Mouse (Mus musculus) heart, adult 10 weeks (tissue): Measurements from ENCODE around the gene Gm20425. TPM values are rescaled to one million over a fixed set of nuclear protein-coding genes. Genes with fewer than 3 reads are reported as not detected.

Source experiments
- polyA plus RNA-seq: library from polyadenylated mRNA; stranded (reverse); fragments of 350-450 nt; fragmentation: Illumina TruSeq; extraction: RNeasy Lipid Tissue Mini Kit (QIAGEN cat#74804); gene quantifications from one replicate; pipeline ENCODE4 v1.2.3, GENCODE M21; 2014; ENCODE audit warnings: low read depth, low replicate concordance

Gm20425 gene
- polyA plus RNA-seq = not detected

GRCm38 (mm10) chr9:103230151-103230951, at the start of gene Gm20425, which contains the start of gene Trf:
TSS of gene Gm20425 (minus strand) at chr9:103230307.
TSS of gene Trf (minus strand) at chr9:103230444.

DNA sequence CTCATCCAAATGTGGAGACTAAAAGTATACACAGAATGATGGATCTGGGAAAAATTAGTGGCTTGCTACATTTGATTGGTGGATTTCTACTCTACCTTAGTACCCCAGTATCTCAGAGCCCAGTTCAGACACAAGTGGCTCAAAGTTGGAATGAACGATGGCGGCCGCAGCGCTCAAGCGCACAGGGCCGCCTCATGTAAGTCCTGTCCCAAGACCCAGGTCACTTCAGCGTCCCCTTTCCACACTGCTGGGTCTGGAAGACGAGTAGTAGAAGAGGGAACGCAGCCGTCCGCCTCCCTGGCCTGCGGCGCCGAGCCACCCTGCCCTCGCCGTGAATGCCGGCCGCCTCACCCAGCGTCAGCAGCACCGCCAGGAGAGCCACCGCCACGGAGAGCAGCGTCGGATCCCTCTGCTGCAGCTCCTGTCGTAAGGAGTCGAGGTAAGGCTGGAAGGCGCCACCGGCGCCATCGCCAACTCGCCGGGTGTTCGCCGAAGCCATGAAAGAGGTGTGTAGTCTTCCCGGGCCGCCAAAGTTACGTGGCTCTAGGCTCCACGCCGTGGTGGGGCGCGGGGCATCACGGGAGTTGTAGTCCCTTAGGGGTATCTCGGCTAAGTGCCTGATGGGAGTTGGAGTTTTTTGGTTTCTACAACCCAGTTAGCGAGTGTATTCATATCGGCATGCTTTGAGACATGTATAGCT, 28.4 kb downstream of the Gm20425 start, which contains the start of gene Srprb:
Gene Srprb (minus strand): TSS at position 577 of the 700 bp plus-strand sequence.

Other genes with a start within 250 kb of the Gm20425 start
- gene Slco2a1, start 241.6 kb downstream of the Gm20425 start, polyA plus RNA-seq = 2.3 TPM
- 12.3 TPM for gene Rab6b, start 118.5 kb downstream of the Gm20425 start, polyA plus RNA-seq
- 31.6 TPM for gene Srprb, start 28.2 kb downstream of the Gm20425 start, polyA plus RNA-seq
- gene Trf, start 137 bp upstream of the Gm20425 start, polyA plus RNA-seq = 65.6 TPM
- 0.24 TPM for gene 1300017J02Rik, start 74.8 kb upstream of the Gm20425 start, polyA plus RNA-seq
- gene Topbp1, start 74.9 kb upstream of the Gm20425 start, polyA plus RNA-seq = 10.4 TPM
- 88.6 TPM for gene Cdv3, start 135.5 kb upstream of the Gm20425 start, polyA plus RNA-seq